Mouse (Mus musculus) cerebellum, adult 9-11 months (tissue): ENCODE measurements at regions not wholly inside any gene's neighbourhood (a gene's known extent, or its start where the extent isn't known, plus 50 kb on each side); places are given as distances from the start of the nearest gene placed in this dataset.
A peak's percentile ranks its signal among the peaks of the same experiment; 100 is the strongest.

Experiments used
- DNase-seq: peaks from one replicate; pipeline ENCODE4 v3.0.0; 2022

DNA sequence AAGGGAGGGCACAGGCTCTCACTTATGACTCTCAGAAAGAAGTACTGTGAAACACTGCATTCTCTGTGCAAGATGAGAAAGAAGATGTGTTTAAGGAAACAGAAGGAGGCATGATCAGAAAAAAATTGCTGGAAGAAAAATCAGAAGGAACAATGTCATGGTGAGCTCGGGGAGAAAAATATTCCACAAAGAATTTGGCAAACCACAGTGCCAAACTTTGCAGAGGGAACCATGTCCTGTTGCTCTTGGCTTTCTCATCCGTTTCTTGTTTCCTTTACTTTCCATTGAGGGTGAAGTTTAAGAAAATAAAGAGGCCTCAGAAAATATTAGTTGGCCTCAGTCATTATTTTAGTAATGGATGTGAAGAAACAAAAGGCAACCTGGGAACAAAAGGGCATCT is 804.4 kb downstream of the Ntrk3 start:
- DNase-seq = no peak

DNA sequence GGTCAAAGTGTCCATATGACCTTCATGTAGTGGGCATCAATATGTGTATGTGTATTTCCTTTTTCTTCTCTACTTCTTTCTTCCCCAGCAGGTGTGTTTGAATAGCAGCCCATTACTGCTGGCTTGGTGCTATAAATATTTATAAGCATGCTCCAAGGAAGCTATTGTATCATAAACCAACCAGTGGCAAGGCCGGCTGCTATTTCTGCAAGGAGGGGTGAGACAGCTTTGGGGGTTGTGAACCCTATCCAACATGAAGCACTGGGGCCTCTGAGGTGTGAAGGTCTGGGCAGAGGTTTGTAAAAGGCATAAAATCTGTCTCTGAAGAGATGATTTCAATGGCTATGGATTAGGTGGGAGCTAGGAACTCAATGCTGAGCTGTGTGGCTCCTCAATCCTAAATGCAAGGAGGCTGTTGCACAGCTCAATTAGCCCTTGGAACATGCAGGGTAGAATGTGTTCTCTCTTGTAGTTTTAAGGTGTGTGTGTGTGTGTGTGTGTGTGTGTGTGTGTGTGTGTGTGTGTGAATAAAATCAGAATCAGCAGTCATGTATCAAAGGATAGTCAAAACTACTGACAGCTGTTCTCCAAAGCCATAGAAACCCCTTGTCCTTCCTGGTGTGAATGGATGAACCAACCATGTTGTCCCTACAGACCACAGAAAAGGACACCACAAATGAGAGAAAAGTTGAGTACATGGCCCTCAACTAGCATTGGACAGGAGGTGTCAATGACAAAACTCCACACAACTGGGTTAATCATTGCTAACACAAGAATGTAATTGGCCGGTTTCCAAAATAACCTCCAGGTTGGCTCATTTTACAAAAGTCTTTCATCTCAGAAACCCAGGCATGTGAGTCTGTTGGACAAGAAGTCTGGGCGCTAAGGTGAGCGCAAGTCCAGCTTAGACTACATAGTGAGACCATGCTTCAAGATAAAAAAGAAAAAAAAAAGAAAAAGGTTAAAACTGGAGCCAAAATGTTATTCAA is 809.0 kb downstream of the Ntrk3 start:
- DNase-seq = no peak

DNA sequence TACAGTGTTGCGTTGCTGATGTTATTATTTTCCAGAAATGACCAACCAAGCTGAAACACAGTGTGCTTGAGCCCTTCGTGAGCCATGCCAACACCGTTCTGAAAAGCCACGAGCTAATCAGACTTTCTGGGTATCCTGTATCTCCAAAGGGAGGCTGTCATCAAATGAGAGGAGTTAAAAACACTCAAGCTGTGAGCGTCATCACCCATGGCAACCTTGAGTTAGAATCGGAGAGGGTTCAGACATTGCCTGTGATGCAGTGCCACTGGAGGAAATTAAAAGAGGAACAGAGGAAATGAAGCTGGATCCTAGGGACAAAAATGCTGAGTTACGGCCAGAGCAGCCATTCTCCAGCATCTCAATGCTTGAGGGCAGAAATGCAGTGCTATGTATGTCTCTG is 838.6 kb downstream of the Ntrk3 start:
- no peak for DNase-seq

DNA sequence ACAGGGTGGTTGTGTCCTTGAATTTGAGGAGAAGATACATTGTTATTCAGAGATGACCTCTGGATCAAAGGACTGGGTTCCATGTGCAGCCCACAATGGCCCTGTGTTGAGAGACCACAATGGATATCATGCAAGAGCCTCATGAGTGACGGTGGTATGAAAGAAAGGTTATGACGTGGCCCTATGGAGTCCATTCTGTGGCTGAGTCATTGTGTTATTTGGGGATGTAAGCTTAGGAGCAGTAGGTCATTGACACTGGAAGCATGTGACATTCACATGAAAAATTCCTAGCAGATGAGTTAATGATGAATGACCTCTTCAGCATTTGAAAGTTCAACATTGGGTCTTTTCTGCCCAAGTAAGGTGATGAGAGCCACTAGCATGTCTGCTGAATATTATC is 849.3 kb downstream of the Ntrk3 start:
- no peak for DNase-seq

DNA sequence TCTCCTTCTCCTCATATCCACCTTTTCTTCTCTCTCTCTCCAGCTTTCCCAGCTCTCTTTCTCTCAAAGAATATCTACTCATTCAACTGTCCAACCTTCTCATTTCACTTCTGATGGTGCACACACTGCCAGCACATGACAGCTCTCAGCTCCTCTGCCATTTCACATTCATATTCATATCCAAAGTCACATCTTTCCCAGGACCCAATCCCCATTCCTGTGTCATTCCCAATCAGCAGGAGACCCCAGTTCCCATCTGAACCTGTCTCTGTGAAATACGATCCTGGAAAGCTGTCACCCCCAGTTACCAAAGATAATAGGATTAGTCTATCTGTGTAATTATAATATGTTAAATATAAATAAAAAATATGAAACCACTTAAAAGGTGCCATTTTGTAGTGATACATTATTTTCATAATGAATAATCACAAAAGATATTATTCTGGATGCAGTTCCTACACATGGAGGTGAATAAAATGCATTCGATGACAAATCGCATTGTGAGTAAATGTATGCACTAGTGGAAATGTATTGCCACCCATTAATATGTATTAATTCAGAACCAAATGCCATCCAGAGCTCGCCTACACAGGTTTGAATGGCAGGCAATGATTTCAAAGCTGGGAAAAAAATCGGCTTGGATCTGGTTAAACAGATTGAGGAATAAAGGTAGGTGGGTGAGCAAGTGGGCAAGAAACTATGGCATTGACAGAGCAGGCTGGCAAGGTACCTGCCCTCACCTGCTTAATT is 855.0 kb downstream of the Ntrk3 start:
- no peak for DNase-seq

DNA sequence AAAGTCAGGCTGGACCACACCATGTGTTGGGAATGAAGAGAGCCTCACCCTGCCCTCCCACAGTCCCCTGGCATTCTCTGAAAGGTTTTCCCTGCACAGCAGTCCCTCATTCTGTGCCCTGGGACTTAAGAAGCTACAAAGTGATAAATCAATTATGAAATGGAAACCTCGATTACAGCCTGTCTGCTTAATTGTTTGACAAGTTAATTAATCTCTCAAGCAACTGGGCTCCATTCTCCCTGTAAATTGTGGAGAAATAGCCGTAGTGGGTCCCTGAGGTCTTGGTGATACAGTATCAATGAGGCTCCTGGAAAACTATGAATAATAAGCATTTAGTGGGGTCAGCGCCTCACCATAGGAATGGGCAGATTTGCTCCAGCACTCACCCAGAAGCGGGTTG is 870.3 kb downstream of the Ntrk3 start:
- DNase-seq = no peak

DNA sequence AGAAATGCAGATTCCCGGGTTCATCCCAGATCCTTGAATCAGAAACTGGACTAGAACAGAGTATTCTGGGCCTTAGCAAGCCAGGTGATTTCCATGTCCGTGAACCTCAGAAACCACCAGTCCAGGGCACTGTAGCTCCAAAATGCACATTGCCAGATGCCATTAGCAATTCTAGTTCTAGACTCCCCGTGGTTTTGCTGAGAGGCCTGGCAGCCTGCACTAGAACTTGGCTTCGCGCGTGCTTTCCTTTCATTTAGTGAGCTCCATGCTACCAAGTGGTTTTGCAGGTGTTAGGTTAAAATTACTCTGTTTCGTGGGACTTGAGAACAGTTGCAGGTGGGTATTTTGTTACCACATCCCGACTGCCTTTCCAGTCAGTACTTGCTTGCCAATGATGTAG is 876.0 kb downstream of the Ntrk3 start:
- DNase-seq = peak; percentile 9

DNA sequence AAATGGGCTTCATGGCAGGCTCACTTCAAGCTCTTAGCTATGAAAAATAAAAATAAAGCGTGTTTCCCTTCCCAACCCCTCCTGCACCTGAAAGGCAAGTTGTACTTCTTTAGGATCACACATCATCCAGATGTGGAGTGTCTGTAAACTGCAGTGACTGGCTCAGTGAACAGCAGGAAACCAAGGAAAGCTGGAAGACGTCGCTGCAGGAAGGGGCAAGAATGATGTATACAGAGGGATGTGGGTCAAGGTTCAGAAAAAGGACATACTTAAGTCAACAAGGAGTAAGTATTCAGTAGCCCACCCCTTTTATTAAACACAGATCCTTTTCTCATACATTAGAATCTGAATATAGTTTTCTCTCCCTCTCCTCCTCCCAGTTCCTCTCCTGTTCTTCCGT is 879.4 kb downstream of the Ntrk3 start:
- no peak for DNase-seq

DNA sequence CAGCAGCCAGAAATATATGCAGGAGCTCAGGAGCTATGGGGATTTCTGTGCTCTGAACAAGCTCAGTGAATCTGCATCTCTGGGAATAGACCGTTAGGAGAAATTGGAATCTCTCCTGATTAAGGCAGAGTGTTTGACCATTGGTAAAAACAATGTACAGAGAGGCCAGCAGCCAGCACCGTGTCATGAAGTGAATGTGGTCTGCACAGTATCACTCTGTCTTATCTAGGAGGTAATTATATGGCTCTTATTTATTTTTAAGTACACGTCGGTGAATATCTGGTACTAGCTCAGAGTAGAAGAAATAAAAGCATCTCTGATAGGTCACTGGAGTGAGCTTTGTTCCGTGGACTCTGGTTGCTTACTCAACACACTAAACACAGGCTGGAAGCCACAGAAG is 879.8 kb downstream of the Ntrk3 start:
- no peak for DNase-seq

DNA sequence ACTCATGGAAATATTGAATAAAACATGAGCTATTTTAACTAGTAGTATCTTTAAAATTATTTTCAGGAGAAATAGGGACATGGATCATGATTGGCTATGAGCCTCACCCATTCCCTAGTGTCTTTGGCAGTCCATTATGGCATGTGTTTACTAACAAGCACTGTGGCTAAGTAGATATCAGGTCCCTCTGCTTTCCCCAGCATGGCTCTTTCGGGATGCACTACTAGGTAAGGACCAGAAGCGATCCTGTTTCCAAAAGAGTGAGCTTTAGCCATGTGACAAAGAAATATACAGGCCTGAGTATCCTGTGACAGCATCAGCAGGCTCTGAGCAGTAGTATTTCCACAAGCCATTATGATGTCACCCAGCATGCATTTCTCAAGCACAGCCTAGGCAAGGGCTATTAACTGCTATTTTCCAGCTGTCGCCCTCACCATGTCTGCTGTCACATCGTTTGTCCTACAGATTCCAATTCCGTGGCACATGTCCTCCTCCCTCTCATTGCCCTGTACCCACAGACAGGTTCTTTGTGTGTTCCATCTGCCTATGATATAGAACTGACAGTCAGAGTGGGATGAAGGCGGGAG is 882.1 kb downstream of the Ntrk3 start:
- DNase-seq = no peak

DNA sequence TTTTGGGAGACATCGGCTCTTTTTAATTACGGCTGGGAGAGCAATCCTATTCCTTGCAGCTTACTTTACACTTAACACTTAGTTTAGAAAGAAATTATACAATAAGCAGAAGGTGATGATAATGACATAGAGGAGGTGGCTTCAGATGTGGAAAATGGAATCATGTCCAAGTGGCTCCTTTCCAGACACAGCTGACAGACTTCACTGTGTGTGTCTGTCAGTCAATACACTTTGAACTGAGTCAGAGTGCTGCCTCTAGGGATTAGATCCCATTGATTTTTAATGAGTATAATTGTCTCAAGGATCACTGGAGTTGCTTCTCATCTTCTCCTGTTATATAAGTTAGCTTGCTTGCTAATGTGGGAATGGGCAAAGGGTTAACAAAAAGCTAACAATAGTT is 882.7 kb downstream of the Ntrk3 start:
- no peak for DNase-seq

DNA sequence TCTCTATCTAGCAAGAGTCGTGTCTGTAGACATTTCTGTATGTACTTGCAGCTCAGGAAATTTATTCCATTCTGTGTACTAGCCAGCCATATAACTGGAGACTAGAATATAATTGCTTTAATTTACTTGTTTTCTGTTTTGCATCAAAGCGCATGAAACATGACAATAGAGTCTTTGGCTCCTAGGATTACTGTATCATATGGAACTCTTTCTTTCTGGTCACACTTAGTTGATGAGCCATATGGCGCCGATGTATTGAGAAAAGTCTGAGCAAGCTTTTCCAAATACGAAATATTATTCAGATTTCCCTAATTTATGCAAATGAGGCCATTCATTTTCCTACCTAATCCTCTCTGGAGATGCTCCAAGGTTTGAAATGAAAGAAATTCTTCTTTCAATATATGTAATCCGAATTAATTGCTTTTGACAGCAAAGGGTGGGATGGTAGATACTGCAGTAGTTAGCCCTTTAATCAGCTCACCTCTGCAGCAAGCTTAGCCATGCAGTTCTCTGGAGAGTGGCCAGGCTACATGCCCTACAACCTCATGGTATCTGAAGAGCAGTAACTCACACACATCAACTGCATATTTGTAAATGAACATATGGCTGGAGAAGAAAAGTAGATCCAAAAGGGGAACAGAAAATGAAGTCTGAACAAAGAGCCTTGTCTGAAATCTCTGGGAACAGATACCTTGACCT is 913.4 kb downstream of the Ntrk3 start:
- no peak for DNase-seq

DNA sequence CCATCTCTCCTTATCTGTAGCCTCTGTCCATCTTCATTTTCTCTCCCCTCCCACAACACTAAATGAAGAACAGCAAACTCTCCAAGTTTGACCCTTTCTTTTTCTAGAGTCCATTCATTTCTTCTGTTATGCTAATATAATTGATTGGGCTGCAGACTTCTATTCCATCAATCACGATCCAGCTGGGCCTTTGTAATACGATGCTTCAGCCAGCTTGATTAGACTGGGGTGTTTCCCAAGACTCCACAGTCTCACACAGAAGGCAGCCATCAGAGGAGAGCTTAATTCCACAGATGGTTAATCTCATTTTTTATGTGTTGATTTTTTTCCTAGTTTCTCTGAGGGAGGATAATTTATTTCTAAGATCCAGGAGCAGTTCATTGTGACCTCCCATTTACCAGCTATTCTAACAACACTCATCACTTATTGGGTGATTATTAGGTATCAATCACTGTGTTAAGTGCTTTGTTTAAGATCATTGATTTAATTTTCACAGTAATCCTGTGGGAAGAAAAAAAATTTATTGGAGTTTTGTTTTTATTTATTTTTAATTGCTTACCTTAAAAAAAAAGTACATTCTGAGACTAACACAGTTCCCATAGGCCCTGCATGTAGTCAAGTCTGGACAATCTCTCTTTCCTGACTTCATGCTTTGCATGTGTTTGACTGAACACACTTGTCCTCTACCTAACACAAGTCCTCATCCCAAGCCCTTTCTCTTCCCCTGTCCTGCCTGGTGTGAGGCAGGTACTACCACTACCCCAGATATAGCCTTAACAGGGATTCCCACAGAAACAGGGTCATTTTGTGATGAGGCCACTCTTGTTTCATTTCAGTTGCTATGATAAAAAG is 925.5 kb downstream of the Ntrk3 start:
- no peak for DNase-seq

DNA sequence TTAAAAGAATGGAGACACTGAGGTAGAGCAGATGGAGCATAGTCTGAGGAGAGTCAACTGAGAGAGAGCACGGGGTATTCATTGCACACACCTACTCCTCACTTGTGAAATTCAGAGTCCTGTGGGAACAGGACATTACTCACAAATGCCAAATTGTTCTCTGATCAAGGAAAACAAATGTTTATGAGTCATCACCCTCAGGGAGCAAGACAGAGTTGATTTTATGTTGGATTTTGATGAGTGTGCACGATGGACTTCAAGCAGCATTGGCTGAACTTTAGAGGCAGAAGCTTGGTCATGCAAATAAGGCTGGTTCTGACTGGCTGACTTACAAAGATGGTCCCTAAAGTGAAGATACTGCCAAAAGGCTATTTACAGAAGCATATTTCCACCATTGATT is 951.0 kb downstream of the Ntrk3 start:
- DNase-seq = no peak

DNA sequence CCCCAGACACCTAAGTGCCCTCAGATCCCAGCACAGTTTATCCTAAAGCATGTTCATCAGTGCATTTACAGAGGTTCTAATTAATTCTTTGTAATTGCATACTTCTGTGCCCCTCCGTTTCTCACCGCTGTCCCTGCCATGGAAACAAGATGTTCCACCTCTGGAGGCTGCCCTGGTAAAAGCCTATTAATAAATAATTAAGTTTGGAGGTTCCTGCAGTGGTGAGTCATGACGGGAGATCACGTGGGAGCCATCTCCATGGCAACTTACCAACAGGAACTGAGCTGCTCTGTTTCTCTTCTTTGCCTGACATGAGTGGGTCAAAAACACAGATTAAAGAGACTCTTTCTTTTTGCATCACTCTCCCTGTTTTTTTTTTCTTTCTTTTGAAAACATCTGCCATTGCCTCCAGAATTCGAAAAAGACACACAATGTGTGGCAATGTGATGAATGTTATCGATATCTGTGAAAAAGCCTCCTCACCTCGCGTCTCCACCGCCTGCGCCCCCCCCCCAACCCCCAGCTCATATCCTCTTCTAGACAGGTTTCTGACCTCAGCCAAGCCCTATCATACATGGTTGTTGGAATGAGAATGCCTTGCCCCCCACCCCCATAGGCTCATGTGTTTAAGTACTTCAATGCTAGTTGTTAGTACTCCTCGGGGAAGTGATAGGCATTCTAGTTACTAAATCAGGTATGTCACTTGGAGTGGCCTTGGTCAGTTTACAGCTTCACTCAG is 965.9 kb downstream of the Ntrk3 start:
- DNase-seq = no peak

DNA sequence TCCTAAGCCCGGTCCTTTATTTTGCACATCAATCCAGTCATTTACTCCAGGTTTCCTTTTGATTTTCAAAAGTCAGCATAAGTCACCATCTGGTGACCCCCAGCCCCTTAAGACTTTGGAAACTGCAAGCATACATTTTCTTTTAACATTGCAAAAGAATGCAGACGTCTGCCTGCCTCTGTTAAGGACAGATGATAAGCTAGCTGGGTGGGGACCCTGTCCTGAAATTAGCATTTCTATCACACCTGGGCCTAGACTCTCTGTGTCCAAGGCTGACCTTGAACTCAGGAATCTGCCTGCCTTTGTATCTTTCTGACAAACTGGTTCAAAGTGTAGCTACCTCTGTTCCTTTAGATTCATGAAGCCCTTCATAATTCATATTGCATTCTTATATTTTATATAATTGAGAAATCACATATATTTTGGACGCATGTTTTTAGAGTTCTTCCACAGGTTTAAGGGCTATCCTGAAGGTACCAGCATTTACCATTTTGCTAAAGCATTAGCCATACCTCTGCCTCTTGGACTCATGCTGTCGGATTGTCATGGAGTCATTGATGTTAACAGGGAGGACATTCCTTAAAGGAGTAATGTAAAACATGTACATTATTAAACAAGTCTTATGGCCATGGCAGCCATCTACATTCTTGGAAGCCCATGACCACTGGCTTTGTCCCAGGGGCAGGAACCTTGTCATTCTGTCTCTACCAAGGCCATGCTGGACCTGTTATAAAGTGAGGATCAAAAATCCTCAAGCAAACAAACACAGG is 998.6 kb downstream of the Ntrk3 start:
- no peak for DNase-seq
